14 mouse cellular contexts compared by ENCODE assay signal in the genomic region with DNA sequence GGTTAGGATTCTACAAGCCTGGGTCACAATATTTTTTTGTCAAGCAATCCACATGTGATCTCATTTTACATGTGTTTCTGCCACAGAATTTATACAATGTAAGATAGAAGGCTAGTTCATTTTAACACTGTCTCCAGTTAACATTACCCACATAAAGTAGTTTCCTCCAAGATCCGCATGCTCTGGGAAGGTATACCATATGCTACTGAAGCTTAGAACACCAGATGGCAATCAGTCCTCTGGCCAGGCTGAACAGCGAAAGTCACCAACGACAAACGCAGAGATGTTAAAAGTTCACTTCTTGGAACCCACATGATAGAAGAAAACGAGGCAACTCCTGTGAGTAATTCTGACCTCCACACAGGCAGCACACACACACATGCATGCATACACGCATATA.
DNase-seq lines count a peak whose midpoint lies in the region; ATAC-seq and TF ChIP-seq lines count a peak whose summit lies in the region.
"Had no signal": no experiment of that assay in that cellular context is flagged by ENCODE, and none has a peak within 500 bp of the region (broad histone marks: within the 10 kb centered on the region; RNA-seq: fewer than 3 reads in every experiment).

No protein-coding gene starts in this region.

- DNase-seq in embryonic facial prominence, embryonic 10.5 days (ENCODE audit: low spot score) = no peak
- no peak for DNase-seq in heart, postnatal 0 days (ENCODE audit: low spot score)
- DNase-seq in brain, adult 2 months (ENCODE audit: low read depth, low spot score) = peak; percentile 74
- no peak for DNase-seq in urinary bladder, postnatal 14 days (ENCODE audit: low spot score)
- DNase-seq in left cerebral cortex, postnatal 36 days (ENCODE audit: low spot score in 2 of 2) = no peak
- DNase-seq: gastrocnemius, postnatal 25 days; spleen, adult 18-20 months; thymus, adult 18-20 months had no signal

- WGBS in embryonic facial prominence, embryonic 12.5 days = 56% methylated on average over 6 of the region's 6 CpGs
- WGBS in embryonic facial prominence, embryonic 10.5 days = 70% methylated on average over 6 of the region's 6 CpGs
- WGBS in heart, postnatal 0 days = 74% methylated on average over 6 of the region's 6 CpGs
- 71% methylated on average over 6 of the region's 6 CpGs for WGBS in heart, embryonic 11.5 days (ENCODE audit: insufficient replicate concordance)
- 55% methylated on average over 6 of the region's 6 CpGs for WGBS in hindbrain, embryonic 16.5 days

- no peaks in the 10 kb centered on the region; the same call in 1 of the 2 replicates for H3K27me3 ChIP-seq in embryonic facial prominence, embryonic 12.5 days
- no peaks in the 10 kb centered on the region for H3K27me3 ChIP-seq in embryonic facial prominence, embryonic 10.5 days (replicated peaks; ENCODE audit: low read depth, poor library complexity, severe bottlenecking)
- H3K27me3 ChIP-seq in heart, postnatal 0 days (ENCODE audit: control insufficient read depth, insufficient read depth, low read length) = no peaks in the 10 kb centered on the region
- H3K27me3 ChIP-seq in heart, embryonic 11.5 days (ENCODE audit: control insufficient read depth, insufficient read depth, low read length) = no peaks in the 10 kb centered on the region
- no peaks in the 10 kb centered on the region for H3K27me3 ChIP-seq in hindbrain, embryonic 16.5 days (replicated peaks; ENCODE audit: control insufficient read depth, insufficient read depth, low read length)

- H3K9ac ChIP-seq in embryonic facial prominence, embryonic 12.5 days = no peak overlapping the region
- no peak overlapping the region for H3K9ac ChIP-seq in heart, postnatal 0 days (replicated peaks; ENCODE audit: low read depth, low read length)
- no peak overlapping the region for H3K9ac ChIP-seq in heart, embryonic 11.5 days (ENCODE audit: low read depth, low read length)
- no peak overlapping the region for H3K9ac ChIP-seq in hindbrain, embryonic 16.5 days (ENCODE audit: low read depth, low read length)
- H3K9ac ChIP-seq: embryonic facial prominence, embryonic 15.5 days; liver, embryonic 14.5 days had no signal

- ATAC-seq in embryonic facial prominence, embryonic 12.5 days (ENCODE audit: insufficient number of reproducible peaks, insufficient read depth, low FRiP score, low TSS enrichment) = no peak
- no peak for ATAC-seq in heart, postnatal 0 days (ENCODE audit: insufficient read depth, low read depth)
- ATAC-seq in heart, embryonic 11.5 days (replicated peaks; ENCODE audit: insufficient number of reproducible peaks, low FRiP score, low TSS enrichment) = no peak
- ATAC-seq in hindbrain, embryonic 16.5 days = peak; percentile 70; the same call in 1 of the 2 replicates
- ATAC-seq: lung, postnatal 0 days had no signal

- TF ChIP-seq EP300 in heart, postnatal 0 days (IDR thresholded peaks at IDR 0.05; ENCODE audit: low read depth) = no peak

- no peak overlapping the region for H3K4me3 ChIP-seq in embryonic facial prominence, embryonic 12.5 days
- no peak overlapping the region for H3K4me3 ChIP-seq in embryonic facial prominence, embryonic 10.5 days
- no peak overlapping the region for H3K4me3 ChIP-seq in heart, postnatal 0 days (ENCODE audit: low read depth, low read length)
- no peak overlapping the region for H3K4me3 ChIP-seq in heart, embryonic 11.5 days (ENCODE audit: low read depth, low read length)
- no peak overlapping the region for H3K4me3 ChIP-seq in hindbrain, embryonic 16.5 days (ENCODE audit: low read length)
- H3K4me3 ChIP-seq: embryonic facial prominence, embryonic 15.5 days had no signal

- no peaks in the 10 kb centered on the region for H3K36me3 ChIP-seq in embryonic facial prominence, embryonic 12.5 days
- H3K36me3 ChIP-seq in embryonic facial prominence, embryonic 10.5 days (replicated peaks) = no peaks in the 10 kb centered on the region
- H3K36me3 ChIP-seq in heart, postnatal 0 days (replicated peaks; ENCODE audit: control insufficient read depth, insufficient read depth, low read length) = no peaks in the 10 kb centered on the region
- H3K36me3 ChIP-seq in heart, embryonic 11.5 days (ENCODE audit: control insufficient read depth, insufficient read depth, low read length) = no peaks in the 10 kb centered on the region
- H3K36me3 ChIP-seq in hindbrain, embryonic 16.5 days (ENCODE audit: control insufficient read depth, insufficient read depth, low read length) = no peaks in the 10 kb centered on the region
- H3K36me3 ChIP-seq: embryonic facial prominence, embryonic 15.5 days had no signal

- no peak for TF ChIP-seq CTCF in heart, postnatal 0 days (IDR thresholded peaks at IDR 0.05; ENCODE audit: low read depth)

- intact Hi-C loops in left cerebral cortex, postnatal 36 days (cut with DNase I) = loop anchor here (10.0 kb wide), 1 partner anchor 136 kb away; no protein-coding TSS in a partner anchor

- H3K9me3 ChIP-seq in embryonic facial prominence, embryonic 12.5 days = no peaks in the 10 kb centered on the region
- no peaks in the 10 kb centered on the region for H3K9me3 ChIP-seq in embryonic facial prominence, embryonic 10.5 days
- H3K9me3 ChIP-seq in heart, postnatal 0 days (replicated peaks; ENCODE audit: control insufficient read depth, low read length) = no peaks in the 10 kb centered on the region
- no peaks in the 10 kb centered on the region for H3K9me3 ChIP-seq in heart, embryonic 11.5 days (replicated peaks; ENCODE audit: control insufficient read depth, low read length)
- no peaks in the 10 kb centered on the region for H3K9me3 ChIP-seq in hindbrain, embryonic 16.5 days (ENCODE audit: control insufficient read depth, low read length)
- H3K9me3 ChIP-seq: embryonic facial prominence, embryonic 15.5 days had no signal

- peaks cover 16% of the 10 kb centered on the region for H3K4me1 ChIP-seq in embryonic facial prominence, embryonic 12.5 days
- peaks cover 15% of the 10 kb centered on the region for H3K4me1 ChIP-seq in embryonic facial prominence, embryonic 10.5 days
- H3K4me1 ChIP-seq in heart, postnatal 0 days (ENCODE audit: control insufficient read depth, insufficient read depth) = peaks cover 6% of the 10 kb centered on the region; the same call in 1 of the 2 replicates
- H3K4me1 ChIP-seq in heart, embryonic 11.5 days (ENCODE audit: control insufficient read depth, insufficient read depth, low read length) = peaks cover 6% of the 10 kb centered on the region; the same call in 1 of the 2 replicates
- peaks cover 6% of the 10 kb centered on the region; the same call in 1 of the 2 replicates for H3K4me1 ChIP-seq in hindbrain, embryonic 16.5 days (ENCODE audit: control insufficient read depth, insufficient read depth, low read depth, low read length)

- no peak overlapping the region for H3K4me2 ChIP-seq in embryonic facial prominence, embryonic 12.5 days (replicated peaks)
- H3K4me2 ChIP-seq in heart, postnatal 0 days (ENCODE audit: low read depth, low read length) = peak overlapping the region; percentile 38; the same call in 1 of the 2 replicates
- no peak overlapping the region for H3K4me2 ChIP-seq in heart, embryonic 11.5 days
- H3K4me2 ChIP-seq in hindbrain, embryonic 16.5 days (ENCODE audit: low read length) = no peak overlapping the region

- H3K27ac ChIP-seq in embryonic facial prominence, embryonic 12.5 days = peak overlapping the region; percentile 50; the same call in 1 of the 2 replicates
- H3K27ac ChIP-seq in embryonic facial prominence, embryonic 10.5 days (replicated peaks) = no peak overlapping the region
- H3K27ac ChIP-seq in heart, postnatal 0 days (ENCODE audit: low read depth) = no peak overlapping the region
- no peak overlapping the region for H3K27ac ChIP-seq in heart, embryonic 11.5 days (ENCODE audit: low read depth, low read length)
- H3K27ac ChIP-seq in hindbrain, embryonic 16.5 days (ENCODE audit: low read depth, low read length) = no peak overlapping the region
- H3K27ac ChIP-seq: embryonic facial prominence, embryonic 15.5 days; liver, embryonic 14.5 days had no signal
